Mouse (Mus musculus) embryo, embryonic 10.5 days (tissue): ENCODE measurements at regions not wholly inside any gene's neighbourhood (a gene's known extent, or its start where the extent isn't known, plus 50 kb on each side); places are given as distances from the start of the nearest gene placed in this dataset.

Experiments used
- DNase-seq: peaks from one replicate; pipeline ENCODE4 v3.0.0-alpha.2; 2015; ENCODE audit warnings: low spot score

DNA sequence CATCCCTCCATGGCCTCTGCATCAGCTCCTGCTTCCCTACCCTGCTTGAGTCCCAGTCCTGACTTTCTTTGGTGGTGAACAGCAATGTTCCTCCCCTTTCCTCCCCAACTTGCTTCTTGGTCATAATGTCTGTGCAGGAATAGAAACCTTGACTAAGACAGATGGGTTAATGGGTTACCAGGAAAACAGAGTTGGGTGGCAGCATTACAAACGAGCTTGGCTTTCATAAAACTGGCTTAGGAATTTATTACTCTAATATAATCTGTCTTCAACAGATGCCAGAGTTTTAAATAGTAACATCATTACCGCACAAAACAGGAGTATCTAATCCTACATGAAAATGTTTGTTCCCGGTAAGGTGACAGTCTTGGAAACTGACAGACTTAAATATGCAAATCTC, 77.7 kb upstream of the Nphp3 start:
- no peak for DNase-seq

DNA sequence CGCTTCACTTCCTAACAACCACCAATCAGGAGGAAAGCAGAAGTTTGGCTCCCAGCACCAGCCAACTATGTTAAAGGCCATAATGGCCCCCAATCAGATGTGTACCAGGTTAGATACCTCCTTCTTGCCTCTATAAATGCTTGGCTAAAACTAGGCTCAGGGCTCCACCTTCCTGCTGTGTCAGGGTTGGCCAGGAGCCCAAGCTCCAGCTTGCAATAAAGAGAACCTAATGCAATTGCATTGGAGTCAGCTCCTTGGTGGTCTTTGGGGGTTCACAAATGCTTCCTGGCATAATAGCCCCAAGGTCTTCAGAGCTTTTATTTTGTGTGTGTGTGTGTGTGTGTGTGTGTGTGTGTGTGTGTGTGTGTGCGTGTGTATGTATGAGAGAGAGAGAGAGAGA, 76.9 kb upstream of the Nphp3 start:
- no peak for DNase-seq

DNA sequence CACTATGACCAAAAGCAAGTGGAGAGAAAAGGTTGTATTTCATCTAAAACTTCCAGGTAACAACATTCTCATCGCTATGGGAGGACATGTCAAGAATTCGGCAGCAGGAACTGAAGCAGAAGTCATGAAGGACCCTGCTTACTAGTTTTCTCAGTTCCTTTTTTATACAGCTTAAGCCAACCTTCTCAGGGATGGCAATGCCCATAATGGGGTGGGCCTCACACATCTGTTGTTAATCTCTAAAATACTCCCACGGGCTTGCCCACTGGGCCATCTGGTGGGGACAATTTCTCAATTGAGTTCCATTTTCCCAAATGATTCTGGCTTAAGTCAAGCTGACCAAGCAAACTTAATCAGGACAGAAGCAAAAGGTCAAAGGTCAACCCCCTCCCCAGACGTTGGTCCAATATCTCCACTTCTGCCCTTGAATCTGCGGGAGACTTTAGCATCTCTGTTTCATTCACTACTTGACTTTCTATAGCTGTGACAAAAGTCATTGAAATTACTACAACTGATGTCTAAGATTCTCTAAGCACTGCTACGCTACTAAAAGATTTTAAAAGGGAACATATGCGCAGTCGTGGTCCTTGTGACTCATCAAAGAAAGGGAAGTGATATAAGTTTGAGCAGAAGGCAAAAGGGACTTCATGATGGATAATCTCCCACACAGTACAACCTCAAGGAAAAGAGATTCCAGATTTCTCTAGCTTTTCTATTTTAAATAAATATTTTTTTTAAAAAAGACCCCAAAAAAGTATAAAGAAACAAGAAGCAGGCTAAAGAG, 73.4 kb upstream of the Nphp3 start:
- peak; percentile 39 for DNase-seq

- DNase-seq: no peak
Observed at GRCm38 (mm10) chr9:103938070-103938469, 64.3 kb upstream of the Nphp3 start.

DNA sequence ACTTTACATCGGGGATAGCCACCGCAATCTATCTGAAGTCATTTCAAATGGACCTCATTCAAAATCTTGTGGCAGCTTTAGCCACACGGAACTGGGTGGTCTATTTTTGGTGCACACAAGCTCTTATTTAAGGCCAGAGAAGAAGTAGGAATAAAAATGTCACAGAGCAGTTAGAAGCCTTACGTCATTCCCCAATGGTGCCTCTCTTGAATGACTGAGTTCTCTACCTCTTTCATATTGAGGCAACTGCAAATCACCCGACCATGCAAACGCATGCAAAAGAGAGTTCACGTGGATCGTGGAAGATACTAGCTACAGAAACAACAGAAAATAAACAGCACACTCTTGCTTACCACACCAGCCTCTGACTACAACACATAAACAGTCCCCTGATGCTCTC, 62.3 kb upstream of the Nphp3 start:
- no peak for DNase-seq

DNA sequence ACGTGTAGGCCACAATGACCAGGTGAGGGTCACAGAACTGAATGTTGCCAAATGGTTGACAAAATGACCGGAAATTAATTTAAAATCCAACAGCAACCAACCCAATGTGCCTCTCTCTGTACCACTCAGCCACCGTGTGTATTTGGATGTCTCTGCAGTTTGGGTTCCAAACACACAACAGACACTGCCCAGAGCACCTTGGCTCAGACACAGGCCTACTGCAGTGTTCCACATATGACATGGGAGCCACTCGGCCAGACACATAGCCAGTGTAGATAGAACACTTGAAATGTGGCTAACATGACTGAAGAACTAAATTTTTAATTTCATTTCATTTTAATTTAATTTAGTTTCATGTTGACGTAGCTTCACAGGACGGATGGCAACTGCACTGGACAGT, 61.8 kb upstream of the Nphp3 start:
- DNase-seq: no peak

- no peak for DNase-seq
Observed at GRCm38 (mm10) chr9:103941176-103941900, 61.0 kb upstream of the Nphp3 start.

- DNase-seq: no peak
Observed at GRCm38 (mm10) chr9:103941901-103942260, 60.5 kb upstream of the Nphp3 start.

- no peak for DNase-seq
Observed at GRCm38 (mm10) chr9:103945406-103945805, 56.9 kb upstream of the Nphp3 start.

- no peak for DNase-seq
Observed at GRCm38 (mm10) chr9:103951799-103952198, 50.5 kb upstream of the Nphp3 start.
